Mouse (Mus musculus) layer of hippocampus, postnatal 25 days (tissue): ENCODE results near the gene Gm49405. TPM values are rescaled to one million over a fixed set of nuclear protein-coding genes. Genes with fewer than 3 reads are reported as not detected.
"Not testable (repeated sequence)": the region's sequence is repeated elsewhere in the genome, so short reads cannot be mapped to it uniquely, and the experiment has no call there.

Source experiments
- DNase-seq, 2 experiments: peaks; one replicate each; pipeline ENCODE4 v3.0.0; 2022; ENCODE audit warnings: mixed read lengths in 2 of 2, low spot score in 1 of 2; ENCODE audit errors: extremely low spot score in 1 of 2
- total RNA-seq, 2 experiments: library from RNA; stranded (reverse); gene quantifications; 2 replicates each; pipeline ENCODE4 v1.2.3; 2021

Gm49405 gene
- total RNA-seq, 2 experiments from 2014 or later = 1.1 to 1.4 TPM

GRCm38 (mm10) chr19:4045966-4046865, 45.8 kb downstream of the Gm49405 start, which contains the start of gene Gstp2:
TSS of gene Gstp2 (minus strand) at chr19:4046023.
- DNase-seq = peak; percentile 58 to 59

- no peak for DNase-seq
These were observed 46.4 kb downstream of the Gm49405 start for GRCm38 (mm10) chr19:4046866-4047254.

- DNase-seq = peak; percentile 36 to 84
These were observed 47.4 kb downstream of the Gm49405 start for GRCm38 (mm10) chr19:4047859-4048258.

GRCm38 (mm10) chr19:4049069-4049468, 48.6 kb downstream of the Gm49405 start:
- not testable (repeated sequence) for DNase-seq

GRCm38 (mm10) chr19:4051016-4051415, 50.6 kb downstream of the Gm49405 start:
- DNase-seq = no peak

GRCm38 (mm10) chr19:4051741-4052515, 51.5 kb downstream of the Gm49405 start:
- peak; percentile 56 to 82 for DNase-seq

DNA sequence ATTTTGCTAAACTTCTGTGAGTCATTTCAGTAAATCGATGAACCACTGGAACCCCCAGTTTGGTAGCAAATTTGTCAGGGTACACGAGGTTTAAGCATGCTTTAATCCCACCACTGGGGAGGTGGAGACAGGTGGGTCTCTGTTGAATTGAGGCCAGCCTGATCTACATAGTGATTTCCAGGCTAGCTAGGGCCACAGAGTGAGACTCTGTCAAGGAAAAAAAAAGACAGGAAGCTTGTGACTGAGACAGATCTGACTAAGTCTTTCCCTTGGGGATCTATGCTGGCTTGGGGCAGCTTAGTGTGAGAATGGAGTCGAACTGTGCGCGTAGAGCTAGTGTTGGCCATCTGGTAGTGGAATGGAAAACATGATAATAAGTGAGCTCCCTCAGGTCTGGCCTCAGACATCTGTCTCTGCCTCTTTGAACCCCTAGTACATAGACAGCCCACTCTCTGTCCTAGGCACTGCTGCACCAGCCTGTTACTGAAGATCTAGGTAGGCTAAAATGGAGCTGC, 52.1 kb downstream of the Gm49405 start:
- no peak for DNase-seq

DNA sequence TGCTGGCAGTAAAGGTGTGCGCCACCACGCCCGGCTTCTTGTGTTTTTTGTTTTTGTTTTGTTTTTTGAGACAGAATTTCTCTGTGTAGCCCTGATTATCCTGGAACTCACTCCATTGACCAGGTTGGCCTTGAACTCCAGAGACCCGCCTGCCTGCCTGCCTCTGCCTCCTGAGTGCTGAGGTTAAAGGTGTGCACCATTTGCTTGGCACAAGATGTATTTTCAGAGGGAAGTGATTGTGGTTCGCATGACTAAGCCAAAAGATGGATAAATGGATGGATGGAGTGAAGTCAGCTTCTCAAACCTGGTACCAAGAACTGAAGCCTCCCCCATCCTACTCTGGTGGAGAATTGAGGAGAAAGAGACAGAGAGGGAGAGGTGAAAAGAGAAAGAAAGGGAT, 54.2 kb downstream of the Gm49405 start:
- no peak for DNase-seq

Other genes with a start within 250 kb of the Gm49405 start
- 10 to 100 TPM; 51.6 to 55.2 TPM for gene Kmt5b, start 233.2 kb upstream of the Gm49405 start, total RNA-seq
- gene Chka, start 148.9 kb upstream of the Gm49405 start, total RNA-seq = 10 to 100 TPM; 78.4 to 97.2 TPM
- 10 to 100 TPM; 17.3 to 21.5 TPM for gene Tcirg1, start 93.5 kb upstream of the Gm49405 start, total RNA-seq
- gene Ndufs8, start 87.9 kb upstream of the Gm49405 start, total RNA-seq = 100 to 1,000 TPM; 134 to 151 TPM
- gene Aldh3b1, start 70.8 kb upstream of the Gm49405 start, total RNA-seq = 1 to 10 TPM; 3.5 to 4.4 TPM
- 10 to 100 TPM; 16.7 to 20.6 TPM for gene Unc93b1, start 65.4 kb upstream of the Gm49405 start, total RNA-seq
- not detected for gene Aldh3b3, start 42.0 kb upstream of the Gm49405 start, total RNA-seq
- gene Aldh3b2, start 28.3 kb upstream of the Gm49405 start, total RNA-seq = 1 to 10 TPM in 1 of 2 experiments, under 1 TPM in 1; 0.81 to 1.2 TPM
- 1 to 10 TPM; 2.0 to 2.5 TPM for gene Acy3, start 14.1 kb upstream of the Gm49405 start, total RNA-seq
- not detected for gene Tbx10, start 7.9 kb upstream of the Gm49405 start, total RNA-seq
- gene Nudt8, start within 50 bp of the Gm49405 start, total RNA-seq = 10 to 100 TPM in 1 of 2 experiments, 1 to 10 TPM in 1; 9.9 to 10.2 TPM
- gene Doc2g, start 2.7 kb downstream of the Gm49405 start, total RNA-seq = 1 to 10 TPM; 2.4 to 3.3 TPM
- 100 to 1,000 TPM; 222 to 263 TPM for gene Ndufv1, start 12.2 kb downstream of the Gm49405 start, total RNA-seq
- gene Gstp1, start 37.4 kb downstream of the Gm49405 start, total RNA-seq = 100 to 1,000 TPM; 343 to 385 TPM
- gene Gstp2, start 45.4 kb downstream of the Gm49405 start, total RNA-seq = 10 to 100 TPM; 35.5 to 41.9 TPM
- gene Gstp3, start 58.9 kb downstream of the Gm49405 start, total RNA-seq = not detected
- gene Cabp2, start 81.0 kb downstream of the Gm49405 start, total RNA-seq = not detected
- gene Cdk2ap2, start 96.6 kb downstream of the Gm49405 start, total RNA-seq = 10 to 100 TPM; 28.9 to 37.6 TPM
- 100 to 1,000 TPM; 176 to 181 TPM for gene Pitpnm1, start 99.4 kb downstream of the Gm49405 start, total RNA-seq
- gene Aip, start 125.2 kb downstream of the Gm49405 start, total RNA-seq = 100 to 1,000 TPM; 102 to 127 TPM
- not detected for gene Gpr152, start 139.2 kb downstream of the Gm49405 start, total RNA-seq
- gene Cabp4, start 143.4 kb downstream of the Gm49405 start, total RNA-seq = under 1 TPM in 1 of 2 experiments, not detected in 1; 0.20 TPM
- gene Coro1b, start 148.0 kb downstream of the Gm49405 start, total RNA-seq = 10 to 100 TPM; 87.3 to 89.5 TPM
- 1 to 10 TPM; 1.1 to 2.9 TPM for gene Ptprcap, start 153.0 kb downstream of the Gm49405 start, total RNA-seq
- gene Rps6kb2, start 162.7 kb downstream of the Gm49405 start, total RNA-seq = 10 to 100 TPM; 27.8 to 43.9 TPM
- gene Carns1, start 174.9 kb downstream of the Gm49405 start, total RNA-seq = 10 to 100 TPM in 1 of 2 experiments, 1 to 10 TPM in 1; 8.2 to 11.7 TPM
- 1 to 10 TPM; 1.2 to 1.3 TPM for gene Tbc1d10c, start 190.7 kb downstream of the Gm49405 start, total RNA-seq
- 100 to 1,000 TPM; 259 to 293 TPM for gene Ppp1ca, start 191.4 kb downstream of the Gm49405 start, total RNA-seq
- gene Rad9a, start 201.0 kb downstream of the Gm49405 start, total RNA-seq = 1 to 10 TPM; 7.4 to 8.2 TPM
- gene Clcf1, start 213.6 kb downstream of the Gm49405 start, total RNA-seq = under 1 TPM; 0.27 to 0.61 TPM
- not detected for gene AC109138.7, start 213.7 kb downstream of the Gm49405 start, total RNA-seq
- 10 to 100 TPM; 15.1 to 17.5 TPM for gene Pold4, start 231.3 kb downstream of the Gm49405 start, total RNA-seq